Mouse (Mus musculus) layer of hippocampus, adult 2 months (tissue): ENCODE measurements around the gene Sstr4. TPM values are rescaled to one million over a fixed set of nuclear protein-coding genes. Genes with fewer than 3 reads are reported as not detected.

ENCODE experiments used
- DNase-seq, 2 experiments: peaks; one replicate each; pipeline ENCODE4 v3.0.0; 2022; ENCODE audit warnings: low spot score in 2 of 2
- H3K27ac ChIP-seq: fragments of 200-600 bp; 2 replicates; pipeline ENCODE4 v1.8.1; 2022
- H3K4me3 ChIP-seq: fragments of 200-600 bp; 2 replicates; pipeline ENCODE4 v1.8.1; 2022; ENCODE audit warnings: mild to moderate bottlenecking
- CTCF ChIP-seq: fragments of 200-600 bp; conservative IDR thresholded peaks from 2 replicates; pipeline ENCODE4 v1.8.1; 2022; ENCODE audit warnings: antibody characterized with exemption, mild to moderate bottlenecking, moderate library complexity
- total RNA-seq, 2 experiments: library from RNA; stranded (reverse); gene quantifications; 2 replicates each; pipeline ENCODE4 v1.2.3; 2021

Gene Sstr4
- total RNA-seq, 2 experiments from 2014 or later = 75.5 TPM

- H3K4me3 ChIP-seq = no peak overlapping the region
- H3K27ac ChIP-seq = no peak overlapping the region
- peak; percentile 75 for TF ChIP-seq CTCF
- peak in 1 of 2 experiments; percentile 38 for DNase-seq
Observed at GRCm38 (mm10) chr2:148375326-148376150, 19.6 kb upstream of the Sstr4 start.

DNA sequence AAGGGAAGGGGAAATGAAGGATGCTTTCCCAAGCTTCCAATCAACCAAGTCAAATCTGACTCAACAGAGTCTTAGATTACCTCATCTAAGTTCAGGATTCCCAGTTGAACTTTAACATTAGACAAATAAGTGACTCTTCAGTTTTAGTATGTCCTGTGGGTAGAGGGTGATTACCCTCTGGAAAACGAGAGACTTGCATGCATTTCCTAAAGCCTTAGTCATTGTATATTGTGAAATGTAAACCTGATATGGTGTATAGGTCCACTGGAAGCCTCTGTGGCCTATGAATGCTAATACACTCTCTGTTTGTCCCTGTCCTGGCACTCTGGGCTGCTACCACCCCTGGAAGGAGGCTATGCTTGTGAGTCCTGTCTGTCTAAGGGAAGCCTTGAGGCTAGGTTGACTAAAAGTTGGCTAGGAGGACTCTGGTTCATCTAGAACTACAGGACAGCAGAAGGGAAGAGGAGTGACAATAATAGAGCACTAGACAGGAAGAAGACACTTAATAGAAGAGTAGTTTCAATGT lies 16.3 kb upstream of the Sstr4 start:
- Histone ChIP-seq H3K4me3 (no peak overlapping the region), H3K27ac (no peak overlapping the region)
- DNase-seq = no peak
- no peak for TF ChIP-seq CTCF

DNA sequence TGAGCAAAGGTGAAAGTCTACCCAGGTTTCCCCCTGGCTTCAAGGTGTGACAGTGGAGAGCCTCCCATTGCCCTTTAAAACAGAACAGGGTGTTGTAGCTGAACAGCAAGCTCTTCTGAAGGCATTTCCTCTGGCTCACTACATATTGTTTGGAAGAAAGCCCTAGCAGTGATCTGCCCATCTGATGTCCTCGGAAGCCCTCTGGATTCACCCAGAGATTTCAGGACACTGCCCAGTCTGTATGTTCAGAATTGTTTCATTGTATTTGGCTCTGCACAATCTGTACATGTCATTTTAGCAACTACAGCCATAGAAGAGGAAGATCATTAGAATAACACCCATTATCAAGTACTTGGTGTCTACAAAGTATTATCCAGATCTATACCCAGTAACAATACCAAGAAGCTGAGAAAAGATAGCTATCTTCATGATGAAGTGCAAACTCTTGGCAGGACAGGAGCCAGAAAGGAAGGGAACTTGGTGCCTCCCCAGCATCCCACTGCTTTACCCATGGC lies 15.2 kb upstream of the Sstr4 start:
- DNase-seq = no peak
- H3K4me3 ChIP-seq = no peak overlapping the region
- H3K27ac ChIP-seq = no peak overlapping the region
- TF ChIP-seq CTCF = no peak

GRCm38 (mm10) chr2:148381076-148381475 lies 14.1 kb upstream of the Sstr4 start:
- no peak for DNase-seq
- H3K4me3 ChIP-seq = no peak overlapping the region
- TF ChIP-seq CTCF = no peak
- no peak overlapping the region for H3K27ac ChIP-seq

DNA sequence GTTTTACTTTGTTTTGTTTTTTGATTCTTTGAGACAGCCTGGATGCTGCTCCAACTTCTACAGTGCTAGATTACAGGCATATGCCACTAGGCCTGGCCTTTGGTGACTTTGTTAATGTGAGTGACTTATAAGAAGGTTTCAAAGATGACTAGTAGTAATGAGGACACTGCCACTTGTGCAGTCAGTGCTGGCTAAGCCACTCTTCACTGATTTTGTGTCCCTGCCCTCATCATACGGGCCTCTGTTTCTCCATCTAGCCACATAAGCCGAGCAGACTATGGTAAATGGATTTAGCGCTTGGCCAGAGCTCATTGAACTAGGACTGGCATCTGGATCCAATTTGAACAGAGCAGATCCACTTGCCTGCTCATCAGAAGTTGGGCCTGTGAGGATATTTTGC lies 8.7 kb upstream of the Sstr4 start:
- no peak for TF ChIP-seq CTCF
- Histone ChIP-seq H3K27ac (no peak overlapping the region), H3K4me3 (no peak overlapping the region)
- no peak for DNase-seq

DNA sequence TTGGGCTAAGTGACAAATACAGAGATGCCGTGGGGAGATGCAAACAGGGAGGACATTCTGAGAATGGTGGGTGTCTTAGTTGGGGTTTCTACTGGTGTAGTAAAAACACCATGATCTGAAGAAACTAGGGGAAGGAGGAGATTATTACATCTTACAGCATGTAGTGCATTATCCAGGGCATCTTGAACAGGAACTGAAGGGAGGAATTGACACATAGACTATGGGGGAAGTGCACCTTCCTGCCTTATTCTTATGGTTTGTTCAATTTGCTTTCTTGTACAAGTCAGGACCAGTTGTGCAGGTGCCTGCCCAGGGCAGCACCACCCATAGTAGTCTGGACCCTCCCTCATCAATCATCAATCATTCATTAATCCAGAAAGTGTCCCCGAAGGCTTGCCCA lies 8.2 kb upstream of the Sstr4 start:
- Histone ChIP-seq H3K4me3 (no peak overlapping the region), H3K27ac (no peak overlapping the region)
- no peak for DNase-seq
- no peak for TF ChIP-seq CTCF

DNA sequence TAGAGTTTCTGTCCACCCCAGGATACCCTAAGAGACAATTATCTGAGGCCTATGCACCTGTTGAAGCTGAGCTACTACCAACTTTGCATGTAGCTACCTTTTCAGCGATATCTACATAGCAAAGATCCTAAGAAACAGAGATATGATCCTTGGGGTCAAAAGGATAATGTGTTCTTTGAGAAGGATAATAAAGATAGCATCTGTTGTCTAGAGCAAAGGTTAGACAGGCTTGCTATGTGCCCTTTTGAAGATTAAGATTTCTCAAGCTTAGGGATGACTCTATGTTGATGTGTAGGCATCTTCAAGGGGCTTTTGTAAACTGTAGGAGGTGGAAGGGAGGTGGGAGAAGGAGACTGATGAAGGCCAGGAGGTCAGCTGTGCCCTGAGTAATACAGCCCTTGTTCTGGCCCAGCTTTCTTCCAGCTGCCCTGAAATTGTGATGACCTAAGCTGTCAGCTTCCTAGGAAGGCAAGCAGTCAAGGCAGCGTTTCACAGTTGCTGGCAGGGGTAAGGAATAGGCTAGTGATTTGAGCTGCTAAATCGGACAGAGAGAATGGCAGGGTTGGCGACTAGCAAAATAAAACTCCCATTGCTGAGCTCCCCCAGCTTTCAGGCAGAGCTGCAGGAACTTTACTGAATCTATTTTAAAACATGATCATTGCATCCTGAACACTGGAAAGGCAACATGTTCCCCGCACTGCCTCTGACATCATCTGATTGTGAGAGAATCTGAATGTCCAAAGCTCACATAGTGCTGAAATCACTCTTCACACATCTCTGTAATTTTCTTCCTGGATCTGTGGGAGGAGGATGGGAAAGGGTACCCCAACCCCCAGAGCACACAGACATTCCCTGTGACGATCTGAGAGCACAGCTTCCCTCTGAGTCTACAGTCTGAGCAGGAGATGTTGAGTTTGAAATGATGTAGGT lies 7.2 kb upstream of the Sstr4 start:
- no peak for TF ChIP-seq CTCF
- Histone ChIP-seq H3K4me3 (no peak overlapping the region), H3K27ac (peak overlapping the region; percentile 58)
- no peak for DNase-seq

DNA sequence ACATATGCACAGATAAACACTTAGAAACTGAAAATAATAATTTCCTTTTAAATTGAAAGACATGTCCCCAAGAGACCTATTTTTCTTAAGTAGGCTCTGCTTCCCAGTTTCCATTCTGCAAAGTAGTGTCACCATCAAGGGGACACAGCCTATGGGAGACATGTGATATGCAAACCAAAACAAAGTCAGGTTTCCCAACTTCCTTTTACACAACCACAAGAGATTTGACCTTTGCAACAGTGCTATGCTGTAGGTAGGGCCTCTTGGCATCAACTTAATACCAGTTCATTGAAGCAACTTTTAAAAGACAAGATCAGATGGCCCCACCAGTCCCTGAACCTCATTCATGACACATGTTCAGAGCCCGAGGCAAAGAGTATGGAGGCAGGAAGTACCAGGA lies 2.0 kb upstream of the Sstr4 start:
- no peak overlapping the region for H3K4me3 ChIP-seq
- no peak overlapping the region for H3K27ac ChIP-seq
- DNase-seq = no peak
- no peak for TF ChIP-seq CTCF

GRCm38 (mm10) chr2:148393846-148394245 lies 1.3 kb upstream of the Sstr4 start:
- Histone ChIP-seq H3K27ac (no peak overlapping the region), H3K4me3 (no peak overlapping the region)
- TF ChIP-seq CTCF = no peak
- DNase-seq = no peak

DNA sequence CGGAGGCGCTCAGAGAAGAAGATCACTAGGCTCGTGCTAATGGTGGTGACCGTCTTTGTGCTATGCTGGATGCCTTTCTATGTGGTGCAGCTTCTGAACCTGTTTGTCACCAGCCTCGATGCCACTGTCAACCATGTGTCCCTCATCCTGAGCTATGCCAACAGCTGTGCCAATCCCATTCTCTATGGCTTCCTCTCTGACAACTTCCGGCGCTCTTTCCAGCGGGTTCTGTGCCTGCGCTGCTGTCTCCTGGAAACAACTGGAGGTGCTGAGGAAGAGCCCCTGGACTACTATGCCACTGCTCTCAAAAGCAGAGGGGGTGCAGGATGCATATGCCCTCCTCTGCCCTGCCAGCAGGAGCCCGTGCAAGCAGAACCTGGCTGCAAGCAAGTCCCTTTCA lies 1.1 kb downstream of the Sstr4 start:
- Histone ChIP-seq H3K27ac (peak overlapping the region; percentile 97), H3K4me3 (peak overlapping the region; percentile 79)
- no peak for TF ChIP-seq CTCF
- peak in 1 of 2 experiments; percentile 48 for DNase-seq

GRCm38 (mm10) chr2:148397015-148397783 lies 2.1 kb downstream of the Sstr4 start:
- no peak for DNase-seq
- peak overlapping the region; percentile 79 for H3K4me3 ChIP-seq
- H3K27ac ChIP-seq = peak overlapping the region; percentile 97
- no peak for TF ChIP-seq CTCF

GRCm38 (mm10) chr2:148397784-148398100 lies 2.6 kb downstream of the Sstr4 start:
- no peak for TF ChIP-seq CTCF
- Histone ChIP-seq H3K4me3 (peak overlapping the region; percentile 79), H3K27ac (peak overlapping the region; percentile 97)
- no peak for DNase-seq
